17 mouse cellular contexts compared by ENCODE assay signal in the genomic region with DNA sequence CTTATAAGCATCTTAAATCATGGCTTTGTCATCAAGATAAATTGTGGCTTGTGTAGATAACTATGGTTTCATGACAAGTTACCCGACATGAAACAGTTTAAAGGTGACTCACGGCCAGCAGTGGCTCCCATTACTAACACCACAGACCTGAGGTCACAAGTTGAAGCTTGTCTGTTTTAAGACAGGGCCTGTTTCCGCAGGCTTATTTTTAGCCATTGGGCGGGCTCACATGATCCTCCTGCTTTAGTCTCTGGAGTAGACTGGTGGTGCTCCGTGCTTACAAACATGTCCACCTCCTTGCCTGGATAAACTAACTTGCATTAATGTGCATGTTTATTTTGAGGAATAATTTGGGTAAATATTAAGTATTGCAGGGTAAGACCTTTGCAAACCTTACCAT. TPM values are rescaled to one million over a fixed set of nuclear protein-coding genes. Genes with fewer than 3 reads are reported as not detected.
A peak's percentile ranks its signal among the peaks of the same experiment; 100 is the strongest.
DNase-seq lines count a peak whose midpoint lies in the region; ATAC-seq and TF ChIP-seq lines count a peak whose summit lies in the region.
"Had no signal": no experiment of that assay in that cellular context is flagged by ENCODE, and none has a peak within 500 bp of the region (broad histone marks: within the 10 kb centered on the region; RNA-seq: fewer than 3 reads in every experiment).

No protein-coding gene starts in this region.

- peak; percentile 74 for DNase-seq in gastrocnemius, adult 2 months
- no peak for DNase-seq in gastrocnemius, postnatal 36 days
- DNase-seq in urinary bladder, postnatal 14 days (ENCODE audit: low spot score) = peak; percentile 58
- DNase-seq in urinary bladder, postnatal 4 days (ENCODE audit: low spot score in 2 of 2) = no peak
- no peak for DNase-seq in stomach, postnatal 0 days (ENCODE audit: low spot score)
- no peak for DNase-seq in adrenal gland, postnatal 36 days
- no peak for DNase-seq in cerebellum, adult 11-12 months
- DNase-seq: adrenal gland, postnatal 14 days; B cell, adult 2 months; cerebellum, adult 8-10 months; lung, postnatal 4 days; right cerebral cortex, postnatal 14 days had no signal

- WGBS in heart, embryonic 16.5 days = 36% methylated on average over 5 of the region's 5 CpGs
- 50% methylated on average over 5 of the region's 5 CpGs for WGBS in stomach, postnatal 0 days

- H3K4me2 ChIP-seq in heart, embryonic 16.5 days (ENCODE audit: low read depth, low read length) = peak overlapping the region; percentile 24
- H3K4me2 ChIP-seq in stomach, postnatal 0 days (replicated peaks; ENCODE audit: low read depth) = no peak overlapping the region
- H3K4me2 ChIP-seq: embryonic facial prominence, embryonic 13.5 days; liver, embryonic 12.5 days; midbrain, embryonic 15.5 days had no signal

- intact Hi-C loops in gastrocnemius, adult 2 months (cut with DNase I) = no loop called here
- intact Hi-C loops in gastrocnemius, postnatal 36 days (cut with DNase I) = no loop called here

- peak overlapping the region; percentile 75 for H3K27ac ChIP-seq in gastrocnemius, adult 2 months
- peak overlapping the region; percentile 90 for H3K27ac ChIP-seq in heart, embryonic 16.5 days (ENCODE audit: low read length)
- no peak overlapping the region for H3K27ac ChIP-seq in stomach, postnatal 0 days (replicated peaks)
- H3K27ac ChIP-seq: embryonic facial prominence, embryonic 13.5 days; hindbrain, postnatal 0 days; liver, embryonic 12.5 days; midbrain, embryonic 15.5 days had no signal

- ATAC-seq in heart, embryonic 16.5 days (replicated peaks; ENCODE audit: extremely low read depth, insufficient read depth, low FRiP score) = peak; percentile 95
- ATAC-seq in stomach, postnatal 0 days (ENCODE audit: low FRiP score, low TSS enrichment) = peak; percentile 32; the same call in 1 of the 2 replicates
- ATAC-seq: hindbrain, postnatal 0 days; liver, embryonic 12.5 days; midbrain, embryonic 15.5 days had no signal

- peaks cover 18% of the 10 kb centered on the region for H3K4me1 ChIP-seq in heart, embryonic 16.5 days (ENCODE audit: control insufficient read depth, insufficient read depth, low read length)
- no peaks in the 10 kb centered on the region for H3K4me1 ChIP-seq in stomach, postnatal 0 days (replicated peaks; ENCODE audit: control insufficient read depth, insufficient read depth)
- H3K4me1 ChIP-seq: embryonic facial prominence, embryonic 13.5 days; midbrain, embryonic 15.5 days had no signal

- peaks cover 48% of the 10 kb centered on the region for H3K36me3 ChIP-seq in heart, embryonic 16.5 days (ENCODE audit: control insufficient read depth, insufficient read depth)
- H3K36me3 ChIP-seq in stomach, postnatal 0 days (ENCODE audit: control insufficient read depth, insufficient read depth, low read length) = peaks cover 23% of the 10 kb centered on the region

- no peak for TF ChIP-seq CTCF in gastrocnemius, adult 2 months (IDR thresholded peaks at IDR 0.05)
- no peak for TF ChIP-seq CTCF in stomach, postnatal 0 days (IDR thresholded peaks at IDR 0.05; ENCODE audit: low read depth)

- no peaks in the 10 kb centered on the region for H3K9me3 ChIP-seq in heart, embryonic 16.5 days (replicated peaks; ENCODE audit: control insufficient read depth, low read length)
- H3K9me3 ChIP-seq in stomach, postnatal 0 days (ENCODE audit: control insufficient read depth, low read length) = no peaks in the 10 kb centered on the region
- H3K9me3 ChIP-seq: embryonic facial prominence, embryonic 13.5 days; liver, embryonic 12.5 days; midbrain, embryonic 15.5 days had no signal

- H3K9ac ChIP-seq in heart, embryonic 16.5 days (ENCODE audit: low read length) = no peak overlapping the region; the same call in 1 of the 2 replicates
- H3K9ac ChIP-seq in stomach, postnatal 0 days (ENCODE audit: low read length) = no peak overlapping the region
- H3K9ac ChIP-seq: embryonic facial prominence, embryonic 13.5 days; liver, embryonic 12.5 days; midbrain, embryonic 15.5 days had no signal

- H3K27me3 ChIP-seq in heart, embryonic 16.5 days (ENCODE audit: control insufficient read depth, insufficient read depth, low read length) = no peaks in the 10 kb centered on the region
- H3K27me3 ChIP-seq in stomach, postnatal 0 days (ENCODE audit: control insufficient read depth, insufficient read depth, low read length) = no peaks in the 10 kb centered on the region
- H3K27me3 ChIP-seq: embryonic facial prominence, embryonic 13.5 days; liver, embryonic 12.5 days; midbrain, embryonic 15.5 days had no signal

- peak overlapping the region; percentile 37 for H3K4me3 ChIP-seq in gastrocnemius, adult 2 months
- no peak overlapping the region for H3K4me3 ChIP-seq in heart, embryonic 16.5 days (ENCODE audit: low read length)
- H3K4me3 ChIP-seq in stomach, postnatal 0 days (ENCODE audit: low read depth, low read length) = no peak overlapping the region
- H3K4me3 ChIP-seq: embryonic facial prominence, embryonic 13.5 days; liver, embryonic 12.5 days; midbrain, embryonic 15.5 days had no signal

- TF ChIP-seq EP300 in stomach, postnatal 0 days (optimal IDR thresholded peaks at IDR 0.05) = no peak

RNA-seq across cellular contexts. Expression of a gene that starts 39.8 kb away (rescaled TPM):
- total RNA-seq in gastrocnemius, adult 2 months (2021) = 10 to 100 TPM; 29.2 to 32.7 TPM
- total RNA-seq in gastrocnemius, postnatal 36 days (2021) = 10 to 100 TPM; 32.0 to 36.5 TPM
- 77.0 and 84.4 TPM in 2 replicates for polyA plus RNA-seq in heart, embryonic 16.5 days (2015; fragmentation: Nextera tagmentation; extraction: Ambion mirVana)
- 58.8 and 63.2 TPM in 2 replicates for polyA plus RNA-seq in stomach, postnatal 0 days (2015; fragmentation: Nextera tagmentation; extraction: Ambion mirVana)
- total RNA-seq in adrenal gland, postnatal 36 days (2021) = 10 to 100 TPM; 69.9 to 72.4 TPM

RNA-seq across cellular contexts. Expression of a gene that starts 39.9 kb away (rescaled TPM):
- total RNA-seq in gastrocnemius, adult 2 months (2021) = 10 to 100 TPM; 59.1 to 71.0 TPM
- 10 to 100 TPM; 44.0 to 57.1 TPM for total RNA-seq in gastrocnemius, postnatal 36 days (2021)
- polyA plus RNA-seq in heart, embryonic 16.5 days (2015; fragmentation: Nextera tagmentation; extraction: Ambion mirVana) = 12.1 and 12.5 TPM in 2 replicates
- polyA plus RNA-seq in stomach, postnatal 0 days (2015; fragmentation: Nextera tagmentation; extraction: Ambion mirVana) = 10.2 and 12.4 TPM in 2 replicates
- 10 to 100 TPM; 35.8 to 41.9 TPM for total RNA-seq in adrenal gland, postnatal 36 days (2021)

RNA-seq across cellular contexts. Expression of a gene that starts 50.7 kb away (rescaled TPM):
- total RNA-seq in gastrocnemius, adult 2 months (2021) = 10 to 100 TPM in 1 of 2 experiments, 1 to 10 TPM in 1; 4.5 to 11.5 TPM
- total RNA-seq in gastrocnemius, postnatal 36 days (2021) = 1 to 10 TPM; 5.9 to 6.8 TPM
- polyA plus RNA-seq in heart, embryonic 16.5 days (2015; fragmentation: Nextera tagmentation; extraction: Ambion mirVana) = 39.2 and 42.4 TPM in 2 replicates
- polyA plus RNA-seq in stomach, postnatal 0 days (2015; fragmentation: Nextera tagmentation; extraction: Ambion mirVana) = 54.3 and 54.6 TPM in 2 replicates
- total RNA-seq in adrenal gland, postnatal 36 days (2021) = 1 to 10 TPM; 8.0 to 8.3 TPM

Comparison
In these comparisons a context has a peak if more than half of its experiments do, and no peak if none do; other contexts are left out.
1. DNase-seq: peak in gastrocnemius, adult 2 months (single experiment) and urinary bladder, postnatal 14 days (single experiment); none in gastrocnemius, postnatal 36 days (0 of 2), urinary bladder, postnatal 4 days (0 of 2), stomach, postnatal 0 days (single experiment), adrenal gland, postnatal 36 days (0 of 2) and cerebellum, adult 11-12 months (single experiment).